Mouse (Mus musculus) liver, embryonic 16.5 days (tissue): Measurements from ENCODE around the gene Tmed9. TPM values are rescaled to one million over a fixed set of nuclear protein-coding genes. Genes with fewer than 3 reads are reported as not detected.
"Not testable (repeated sequence)": the region's sequence is repeated elsewhere in the genome, so short reads cannot be mapped to it uniquely, and the experiment has no call there.

ENCODE experiments used
- ATAC-seq: fragments of 200-750 bp; cut with Nextera tagmentation; 2 replicates; pipeline ENCODE4 v1.8.0; 2017; ENCODE audit warnings: low read depth, mild to moderate bottlenecking, moderate number of reproducible peaks, moderate library complexity
- H3K27ac ChIP-seq: fragments of 300-500 bp; sonication (generic); 2 replicates; pipeline ENCODE4 v1.5.1; 2014; ENCODE audit warnings: mild to moderate bottlenecking, low read length
- H3K27me3 ChIP-seq: fragments of 300-500 bp; sonication (generic); 2 replicates; pipeline ENCODE4 v1.6.1; 2014; ENCODE audit warnings: low read depth, low read length, mixed read lengths; ENCODE audit not compliant: control insufficient read depth, insufficient read depth
- H3K36me3 ChIP-seq: fragments of 300-500 bp; sonication (generic); 2 replicates; pipeline ENCODE4 v1.6.1; 2014; ENCODE audit warnings: mild to moderate bottlenecking; ENCODE audit not compliant: control insufficient read depth, insufficient read depth
- H3K4me1 ChIP-seq: fragments of 300-500 bp; sonication (generic); 2 replicates; pipeline ENCODE4 v1.6.1; 2014; ENCODE audit warnings: low read depth, low read length, mixed read lengths; ENCODE audit not compliant: control insufficient read depth
- H3K4me2 ChIP-seq: fragments of 300-500 bp; sonication (generic); 2 replicates; pipeline ENCODE4 v1.6.1; 2014; ENCODE audit warnings: low read depth, low read length, mixed read lengths
- H3K4me3 ChIP-seq: fragments of 300-500 bp; sonication (generic); 2 replicates; pipeline ENCODE4 v1.5.1; 2014; ENCODE audit warnings: low read depth, mild to moderate bottlenecking, low read length
- H3K9ac ChIP-seq: fragments of 300-500 bp; sonication (generic); 2 replicates; pipeline ENCODE4 v1.6.1; 2014; ENCODE audit warnings: low read depth, low read length
- H3K9me3 ChIP-seq: fragments of 300-500 bp; sonication (generic); replicated peaks from 2 replicates; pipeline ENCODE4 v1.6.1; 2016; ENCODE audit warnings: low read length; ENCODE audit not compliant: control insufficient read depth
- WGBS: fragments of 180-500 bp; shearing (Covaris S2); extraction: QIAGEN DNeasy Blood & Tissue Kit; methylation state at CpG from one replicate; pipeline ENCODE4 v1.1.7; 2014; ENCODE audit not compliant: insufficient replicate concordance; 5-methylcytosine and 5-hydroxymethylcytosine counted together
- polyA plus RNA-seq: library from polyadenylated mRNA; unstranded; fragments of >200 nt; fragmentation: Nextera tagmentation; extraction: Ambion mirVana; gene quantifications from 2 replicates; pipeline ENCODE4 v1.2.1, GENCODE M21; 2015

Gene Tmed9
- polyA plus RNA-seq, 1 experiment from 2014 or later: 55.7 TPM

- H3K27me3 ChIP-seq, H3K9me3 ChIP-seq, H3K27ac ChIP-seq, H3K4me3 ChIP-seq, H3K4me1 ChIP-seq, H3K4me2 ChIP-seq, H3K9ac ChIP-seq: not testable (repeated sequence)
- peaks cover 26% of the 10 kb centered on the region for H3K36me3 ChIP-seq
- 29% methylated on average over 8 of the region's 8 CpGs for WGBS
- 0 out of 2 replicates have a peak, but pooled peaks have one; percentile 30 for ATAC-seq
Measured at GRCm38 (mm10) chr13:55640480-55640879, 66.9 kb downstream of the Tmed9 start.

- Histone ChIP-seq H3K4me2 (no peak overlapping the region), H3K27me3 (no peaks in the 10 kb centered on the region), H3K36me3 (peaks cover 55% of the 10 kb centered on the region), H3K9me3 (no peaks in the 10 kb centered on the region), H3K9ac (no peak overlapping the region), H3K4me1 (no peaks in the 10 kb centered on the region), H3K27ac (no peak overlapping the region), H3K4me3 (no peak overlapping the region)
- 79% methylated on average over 2 of the region's 2 CpGs for WGBS
- ATAC-seq: no peak
Measured at GRCm38 (mm10) chr13:55644525-55644924, 71.0 kb downstream of the Tmed9 start.

Other genes starting within 250 kb of the Tmed9 start
- gene Mxd3, start 243.9 kb upstream of the Tmed9 start, polyA plus RNA-seq: 24.0 and 28.7 TPM in 2 replicates
- gene Lman2, start 210.9 kb upstream of the Tmed9 start, polyA plus RNA-seq: 53.3 and 55.5 TPM in 2 replicates
- gene Rgs14, start 204.0 kb upstream of the Tmed9 start, polyA plus RNA-seq: 2.8 and 3.2 TPM in 2 replicates
- gene Slc34a1, start 175.5 kb upstream of the Tmed9 start, polyA plus RNA-seq: 0.15 TPM in 1 of 2 replicates, not detected in the other
- not detected in 2 replicates for gene Pfn3, start 158.5 kb upstream of the Tmed9 start, polyA plus RNA-seq
- gene F12, start 146.9 kb upstream of the Tmed9 start, polyA plus RNA-seq: 147 and 184 TPM in 2 replicates
- 10.4 and 12.1 TPM in 2 replicates for gene Grk6, start 128.7 kb upstream of the Tmed9 start, polyA plus RNA-seq
- not detected in 2 replicates for gene Prr7, start 109.5 kb upstream of the Tmed9 start, polyA plus RNA-seq
- gene Dbn1, start 85.6 kb upstream of the Tmed9 start, polyA plus RNA-seq: 6.1 and 7.7 TPM in 2 replicates
- 24.4 and 27.9 TPM in 2 replicates for gene Pdlim7, start 60.1 kb upstream of the Tmed9 start, polyA plus RNA-seq
- gene Dok3, start 44.4 kb upstream of the Tmed9 start, polyA plus RNA-seq: 9.3 and 10.9 TPM in 2 replicates
- 20.9 and 22.0 TPM in 2 replicates for gene Ddx41, start 37.1 kb upstream of the Tmed9 start, polyA plus RNA-seq
- 8.4 and 8.7 TPM in 2 replicates for gene Fam193b, start 2.6 kb upstream of the Tmed9 start, polyA plus RNA-seq
- 5.7 and 6.5 TPM in 2 replicates for gene B4galt7, start 26.2 kb downstream of the Tmed9 start, polyA plus RNA-seq
- 13.0 and 13.3 TPM in 2 replicates for gene Caml, start 49.3 kb downstream of the Tmed9 start, polyA plus RNA-seq
- 14.3 TPM in 2 replicates for gene Ddx46, start 61.3 kb downstream of the Tmed9 start, polyA plus RNA-seq
- 10.8 and 11.2 TPM in 2 replicates for gene B230219D22Rik, start 119.4 kb downstream of the Tmed9 start, polyA plus RNA-seq
- 30.3 and 31.2 TPM in 2 replicates for gene Txndc15, start 140.9 kb downstream of the Tmed9 start, polyA plus RNA-seq
- gene Pcbd2, start 153.6 kb downstream of the Tmed9 start, polyA plus RNA-seq: 30.6 and 32.5 TPM in 2 replicates
- 0.07 TPM in 1 of 2 replicates, not detected in the other for gene Catsper3, start 210.8 kb downstream of the Tmed9 start, polyA plus RNA-seq